17 mouse cellular contexts compared by ENCODE assay signal in genomic region chr16:38012891-38013290, GRCm38 (mm10).
DNase-seq lines count a peak whose midpoint lies in the region; ATAC-seq and TF ChIP-seq lines count a peak whose summit lies in the region.
"Had no signal": no experiment of that assay in that cellular context is flagged by ENCODE, and none has a peak within 500 bp of the region (broad histone marks: within the 10 kb centered on the region; RNA-seq: fewer than 3 reads in every experiment).

No protein-coding gene starts in this region.

- no peak overlapping the region for H3K9ac ChIP-seq in neural tube, embryonic 15.5 days (replicated peaks)
- no peak overlapping the region for H3K9ac ChIP-seq in intestine, postnatal 0 days (ENCODE audit: low read depth, low read length)
- no peak overlapping the region for H3K9ac ChIP-seq in stomach, embryonic 16.5 days (ENCODE audit: low read length)
- H3K9ac ChIP-seq: embryonic facial prominence, embryonic 13.5 days; forebrain, embryonic 13.5 days; hindbrain, embryonic 14.5 days; midbrain, embryonic 15.5 days had no signal

- H3K4me3 ChIP-seq in neural tube, embryonic 15.5 days (replicated peaks): no peak overlapping the region
- no peak overlapping the region for H3K4me3 ChIP-seq in intestine, postnatal 0 days (ENCODE audit: low read depth, low read length)
- H3K4me3 ChIP-seq in stomach, embryonic 16.5 days (replicated peaks; ENCODE audit: low read length): no peak overlapping the region
- H3K4me3 ChIP-seq: embryonic facial prominence, embryonic 13.5 days; forebrain, embryonic 13.5 days; heart, adult 2 months; midbrain, embryonic 15.5 days had no signal

- H3K4me2 ChIP-seq in neural tube, embryonic 15.5 days: no peak overlapping the region
- H3K4me2 ChIP-seq in intestine, postnatal 0 days (replicated peaks; ENCODE audit: low read depth): no peak overlapping the region
- no peak overlapping the region for H3K4me2 ChIP-seq in stomach, embryonic 16.5 days (ENCODE audit: low read depth, low read length)
- H3K4me2 ChIP-seq: embryonic facial prominence, embryonic 13.5 days; forebrain, embryonic 13.5 days; hindbrain, embryonic 14.5 days; midbrain, embryonic 15.5 days had no signal

- H3K9me3 ChIP-seq in neural tube, embryonic 15.5 days (replicated peaks): no peaks in the 10 kb centered on the region
- H3K9me3 ChIP-seq in intestine, postnatal 0 days (ENCODE audit: control insufficient read depth): no peaks in the 10 kb centered on the region
- no peaks in the 10 kb centered on the region for H3K9me3 ChIP-seq in stomach, embryonic 16.5 days (replicated peaks; ENCODE audit: control insufficient read depth, low read length)
- H3K9me3 ChIP-seq: embryonic facial prominence, embryonic 13.5 days; forebrain, embryonic 13.5 days; midbrain, embryonic 15.5 days had no signal

- H3K36me3 ChIP-seq in neural tube, embryonic 15.5 days: no peaks in the 10 kb centered on the region
- no peaks in the 10 kb centered on the region for H3K36me3 ChIP-seq in intestine, postnatal 0 days (ENCODE audit: control insufficient read depth, insufficient read depth)
- no peaks in the 10 kb centered on the region for H3K36me3 ChIP-seq in stomach, embryonic 16.5 days (ENCODE audit: control insufficient read depth, insufficient read depth, low read length)
- H3K36me3 ChIP-seq: embryonic facial prominence, embryonic 13.5 days; midbrain, embryonic 15.5 days had no signal

- TF ChIP-seq CTCF in intestine, postnatal 0 days (IDR thresholded peaks at IDR 0.05; ENCODE audit: low read depth): no peak

- H3K4me1 ChIP-seq in neural tube, embryonic 15.5 days: no peaks in the 10 kb centered on the region
- no peaks in the 10 kb centered on the region for H3K4me1 ChIP-seq in intestine, postnatal 0 days (replicated peaks; ENCODE audit: control insufficient read depth, insufficient read depth, low read length)
- no peaks in the 10 kb centered on the region for H3K4me1 ChIP-seq in stomach, embryonic 16.5 days (ENCODE audit: control insufficient read depth, insufficient read depth, low read length)
- H3K4me1 ChIP-seq: embryonic facial prominence, embryonic 13.5 days; forebrain, embryonic 13.5 days; midbrain, embryonic 15.5 days had no signal

- WGBS in neural tube, embryonic 15.5 days: 19% methylated on average over 4 of the region's 4 CpGs
- 24% methylated on average over 4 of the region's 4 CpGs for WGBS in intestine, postnatal 0 days
- 28% methylated on average over 4 of the region's 4 CpGs for WGBS in stomach, embryonic 16.5 days

- H3K27ac ChIP-seq in neural tube, embryonic 15.5 days (replicated peaks): no peak overlapping the region
- H3K27ac ChIP-seq in intestine, postnatal 0 days (ENCODE audit: low read depth, low read length): no peak overlapping the region; the same call in 1 of the 2 replicates
- peak overlapping the region; percentile 84 for H3K27ac ChIP-seq in stomach, embryonic 16.5 days (ENCODE audit: low read length)
- H3K27ac ChIP-seq: embryonic facial prominence, embryonic 13.5 days; forebrain, embryonic 13.5 days; heart, adult 2 months; hindbrain, embryonic 14.5 days; midbrain, embryonic 15.5 days had no signal

- peak; percentile 14 for DNase-seq in neural tube, embryonic 10.5 days (ENCODE audit: extremely low spot score, low spot score)
- DNase-seq in lung, postnatal 10 days: peak; percentile 15
- no peak for DNase-seq in MN1 (ENCODE audit: low spot score)
- no peak for DNase-seq in kidney, adult 8-10 months
- no peak for DNase-seq in layer of hippocampus, adult 11-12 months (ENCODE audit: low spot score)
- DNase-seq: cerebellum, postnatal 25 days; heart, adult 2 months; liver; thymus, postnatal 4 days had no signal

- no peaks in the 10 kb centered on the region for H3K27me3 ChIP-seq in neural tube, embryonic 15.5 days (replicated peaks)
- H3K27me3 ChIP-seq in intestine, postnatal 0 days (replicated peaks; ENCODE audit: control insufficient read depth, insufficient read depth, low read length): no peaks in the 10 kb centered on the region
- H3K27me3 ChIP-seq in stomach, embryonic 16.5 days (ENCODE audit: control insufficient read depth, insufficient read depth, low read length): no peaks in the 10 kb centered on the region
- H3K27me3 ChIP-seq: embryonic facial prominence, embryonic 13.5 days; forebrain, embryonic 13.5 days; midbrain, embryonic 15.5 days had no signal

- ATAC-seq in neural tube, embryonic 15.5 days (ENCODE audit: low FRiP score): no peak
- peak; percentile 82 for ATAC-seq in intestine, postnatal 0 days
- ATAC-seq in stomach, embryonic 16.5 days (ENCODE audit: insufficient read depth, low FRiP score): peak; percentile 72
- ATAC-seq: CD4-positive, CD25-positive, alpha-beta regulatory T cell, adult 4 months; forebrain, embryonic 13.5 days; midbrain, embryonic 15.5 days had no signal

Comparison
In these comparisons a context has a peak if more than half of its experiments do, and no peak if none do; other contexts are left out.
1. DNase-seq: peak in neural tube, embryonic 10.5 days (single experiment) and lung, postnatal 10 days (single experiment); none in MN1 (single experiment), kidney, adult 8-10 months (0 of 2) and layer of hippocampus, adult 11-12 months (single experiment).